Mouse (Mus musculus) lung, postnatal 0 days (tissue): ENCODE measurements around the gene Terf2ip. TPM values are rescaled to one million over a fixed set of nuclear protein-coding genes. Genes with fewer than 3 reads are reported as not detected.

Experiments used
- ATAC-seq: fragments of 200-750 bp; cut with Nextera tagmentation; 2 replicates; pipeline ENCODE4 v1.8.0; 2017; ENCODE audit warnings: moderate library complexity
- DNase-seq: peaks from one replicate; pipeline ENCODE4 v3.0.0-alpha.2; 2016; ENCODE audit warnings: low spot score
- H3K27ac ChIP-seq: fragments of 300-500 bp; sonication (generic); 2 replicates; pipeline ENCODE4 v1.5.1; 2014; ENCODE audit warnings: antibody characterized with exemption, mild to moderate bottlenecking, low read length, mixed read lengths
- H3K27me3 ChIP-seq: fragments of 300-500 bp; sonication (generic); replicated peaks from 2 replicates; pipeline ENCODE4 v1.6.1; 2014; ENCODE audit warnings: low read length, mixed read lengths; ENCODE audit not compliant: insufficient read depth
- H3K36me3 ChIP-seq: fragments of 300-500 bp; sonication (generic); 2 replicates; pipeline ENCODE4 v1.6.1; 2014; ENCODE audit warnings: low read length, mixed read lengths; ENCODE audit not compliant: insufficient read depth
- H3K4me1 ChIP-seq: fragments of 300-500 bp; sonication (generic); 2 replicates; pipeline ENCODE4 v1.6.1; 2014; ENCODE audit warnings: antibody characterized with exemption, low read depth, low read length, mixed read lengths; ENCODE audit not compliant: insufficient read depth
- H3K4me2 ChIP-seq: fragments of 300-500 bp; sonication (generic); replicated peaks from 2 replicates; pipeline ENCODE4 v1.6.1; 2014; ENCODE audit warnings: low read depth, mild to moderate bottlenecking, low read length, moderate library complexity, mixed read lengths
- H3K4me3 ChIP-seq: fragments of 300-500 bp; sonication (generic); 2 replicates; pipeline ENCODE4 v1.5.1; 2014; ENCODE audit warnings: low read depth, low read length
- H3K9ac ChIP-seq: fragments of 300-500 bp; sonication (generic); replicated peaks from 2 replicates; pipeline ENCODE4 v1.6.1; 2014; ENCODE audit warnings: low read depth, mild to moderate bottlenecking
- H3K9me3 ChIP-seq: fragments of 300-500 bp; sonication (generic); 2 replicates; pipeline ENCODE4 v1.6.1; 2016; ENCODE audit warnings: low read length, mixed read lengths
- CTCF ChIP-seq: IDR thresholded peaks from 2 replicates; pipeline ENCODE4 v1.5.1; 2016; ENCODE audit warnings: antibody characterized with exemption, mild to moderate bottlenecking
- EP300 ChIP-seq: IDR thresholded peaks from 2 replicates; pipeline ENCODE4 v1.6.1; 2016; ENCODE audit warnings: antibody characterized with exemption, mild to moderate bottlenecking, control low read depth
- WGBS: fragments of 180-500 bp; shearing (Covaris S2); extraction: QIAGEN DNeasy Blood & Tissue Kit; methylation state at CpG from one replicate; pipeline ENCODE4 v1.1.7; 2014; 5-methylcytosine and 5-hydroxymethylcytosine counted together
- polyA plus RNA-seq: library from polyadenylated mRNA; unstranded; fragments of >200 nt; fragmentation: Nextera tagmentation; extraction: Ambion mirVana; gene quantifications from 2 replicates; pipeline ENCODE4 v1.2.1, GENCODE M21; 2015

Terf2ip gene
- polyA plus RNA-seq, 1 experiment from 2014 or later: 13.3 TPM

DNA sequence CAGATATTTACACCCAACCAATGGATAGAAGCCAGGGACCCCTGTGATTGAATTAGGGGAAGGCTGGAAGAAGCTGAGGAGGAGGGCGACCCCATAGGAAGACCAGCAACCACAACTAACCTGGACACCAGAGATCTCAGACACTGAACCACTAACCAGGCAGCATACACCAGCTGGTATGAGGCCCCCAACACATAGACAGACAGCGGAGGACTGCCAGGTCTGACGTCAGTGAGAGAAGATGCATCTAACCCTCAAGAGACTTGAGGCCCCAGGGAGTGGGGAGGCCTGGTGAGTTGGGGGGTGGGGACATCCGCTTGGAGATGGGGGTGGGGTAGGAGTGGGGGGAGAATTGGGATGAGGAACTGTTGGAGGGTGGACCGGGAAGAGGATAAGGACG is 19.5 kb downstream of the Terf2ip start:
- TF ChIP-seq CTCF: no peak
- TF ChIP-seq EP300: no peak
- 41% methylated on average over 6 of the region's 6 CpGs for WGBS
- peak; percentile 56; the same call in 1 of the 2 replicates for ATAC-seq
- no peak overlapping the region for H3K4me3 ChIP-seq
- no peak overlapping the region for H3K9ac ChIP-seq
- H3K27me3 ChIP-seq: no peaks in the 10 kb centered on the region
- no peaks in the 10 kb centered on the region for H3K9me3 ChIP-seq
- no peaks in the 10 kb centered on the region for H3K4me1 ChIP-seq
- DNase-seq: no peak
- no peak overlapping the region for H3K4me2 ChIP-seq
- no peaks in the 10 kb centered on the region for H3K36me3 ChIP-seq
- no peak overlapping the region for H3K27ac ChIP-seq

DNA sequence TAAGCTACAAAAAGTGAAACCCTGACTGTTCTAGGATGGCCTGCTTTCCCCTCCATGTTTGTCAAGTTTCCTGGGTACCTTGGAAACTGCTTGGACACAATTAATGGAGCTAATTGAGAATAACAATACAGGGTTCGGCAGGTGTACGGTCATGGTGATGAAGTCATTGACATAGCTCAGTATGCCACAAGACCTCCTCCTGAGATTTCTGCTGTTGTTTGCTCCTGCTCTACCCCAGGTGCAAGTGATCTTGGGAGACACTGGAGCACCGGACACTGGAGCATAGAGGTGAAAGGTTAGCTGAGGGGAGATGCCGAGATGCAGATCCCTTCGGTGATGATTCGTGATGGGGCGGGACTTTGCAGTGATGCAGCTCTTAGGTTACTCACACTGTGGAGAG is 21.9 kb downstream of the Terf2ip start:
- H3K4me3 ChIP-seq: no peak overlapping the region
- H3K27ac ChIP-seq: no peak overlapping the region
- H3K27me3 ChIP-seq: no peaks in the 10 kb centered on the region
- no peak for ATAC-seq
- 59% methylated on average over 7 of the region's 7 CpGs for WGBS
- DNase-seq: no peak
- H3K36me3 ChIP-seq: no peaks in the 10 kb centered on the region
- no peaks in the 10 kb centered on the region for H3K4me1 ChIP-seq
- no peak overlapping the region for H3K4me2 ChIP-seq
- TF ChIP-seq EP300 (no peak), CTCF (no peak)
- no peak overlapping the region for H3K9ac ChIP-seq
- no peaks in the 10 kb centered on the region for H3K9me3 ChIP-seq

DNA sequence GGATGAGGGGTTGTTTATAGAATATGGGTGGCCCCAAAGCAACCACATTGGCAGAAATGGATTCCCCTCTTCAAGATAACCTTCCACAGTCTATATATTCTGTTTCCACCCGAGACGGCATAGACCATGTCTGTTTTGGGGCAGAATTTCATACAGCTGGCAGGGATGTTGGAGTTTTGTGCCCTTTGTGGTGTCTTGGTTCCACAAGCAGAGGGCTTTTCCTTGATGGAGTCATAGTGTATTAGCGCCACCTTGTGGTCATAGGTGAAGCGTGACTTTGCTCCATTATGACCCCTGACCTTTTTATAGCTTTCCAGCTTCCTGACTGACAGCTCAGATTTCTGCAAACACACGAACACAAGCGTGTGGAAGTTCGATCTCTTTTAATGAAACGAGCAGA is 23.4 kb downstream of the Terf2ip start:
- DNase-seq: peak; percentile 88
- Histone ChIP-seq H3K9me3 (no peaks in the 10 kb centered on the region), H3K4me1 (no peaks in the 10 kb centered on the region), H3K4me3 (no peak overlapping the region), H3K36me3 (no peaks in the 10 kb centered on the region), H3K27me3 (no peaks in the 10 kb centered on the region), H3K9ac (no peak overlapping the region), H3K4me2 (no peak overlapping the region), H3K27ac (no peak overlapping the region)
- peak; percentile 87 for TF ChIP-seq CTCF
- no peak for TF ChIP-seq EP300
- WGBS: 5% methylated on average over 8 of the region's 8 CpGs
- peak; percentile 43 for ATAC-seq

DNA sequence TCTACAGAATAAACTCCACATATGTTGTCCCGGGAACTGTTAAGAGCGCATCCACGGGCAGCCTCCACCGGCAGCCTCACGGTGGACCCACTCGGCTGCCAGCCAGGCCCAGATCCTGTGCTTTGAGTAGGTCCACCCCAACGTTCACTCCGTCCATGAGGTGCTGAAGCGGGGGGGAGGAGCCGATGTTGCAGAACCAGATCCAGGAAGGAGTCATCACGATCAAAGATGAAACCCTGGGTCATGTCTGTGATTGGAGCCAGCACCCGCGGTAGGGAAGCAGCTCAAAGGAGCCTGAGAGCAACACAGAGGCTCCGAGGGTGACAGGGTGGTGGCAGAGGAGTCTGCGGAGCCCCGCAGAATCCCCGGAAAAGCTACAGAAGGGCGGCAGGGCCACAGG is 26.3 kb downstream of the Terf2ip start:
- Histone ChIP-seq H3K27me3 (no peaks in the 10 kb centered on the region), H3K9ac (no peak overlapping the region)
- 70% methylated on average over 18 of the region's 18 CpGs for WGBS

DNA sequence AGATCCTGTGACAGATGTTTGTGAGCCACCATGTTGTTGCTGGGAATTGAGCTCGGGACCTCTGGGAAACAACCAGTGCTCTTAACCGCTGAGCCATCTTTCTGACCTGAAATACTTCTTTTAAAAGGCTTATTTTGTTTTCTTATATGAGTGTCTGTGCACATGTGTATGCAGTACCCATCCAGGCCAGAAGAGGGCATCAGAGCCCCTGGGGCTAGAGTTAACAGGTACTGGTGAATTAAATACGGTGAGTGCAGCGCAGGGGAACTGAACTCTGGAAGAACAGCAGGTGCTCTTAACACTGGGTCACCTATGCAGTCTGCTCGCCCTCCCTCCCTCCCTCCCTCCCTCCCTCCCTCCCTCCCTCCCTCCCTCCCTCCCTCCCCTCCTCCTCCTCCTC is 34.0 kb downstream of the Terf2ip start:
- no peak overlapping the region for H3K4me2 ChIP-seq
- H3K9ac ChIP-seq: no peak overlapping the region
- WGBS: 75% methylated on average over 5 of the region's 5 CpGs

More for the DNA sequence above, 26.3 kb downstream of the Terf2ip start:
- H3K4me2 ChIP-seq: no peak overlapping the region
- no peak for TF ChIP-seq CTCF
- no peak for TF ChIP-seq EP300
- ATAC-seq (no peak), DNase-seq (no peak)
- no peak overlapping the region for H3K27ac ChIP-seq
- H3K4me3 ChIP-seq: no peak overlapping the region
- H3K36me3 ChIP-seq: no peaks in the 10 kb centered on the region
- H3K4me1 ChIP-seq: no peaks in the 10 kb centered on the region
- H3K9me3 ChIP-seq: no peaks in the 10 kb centered on the region

DNA sequence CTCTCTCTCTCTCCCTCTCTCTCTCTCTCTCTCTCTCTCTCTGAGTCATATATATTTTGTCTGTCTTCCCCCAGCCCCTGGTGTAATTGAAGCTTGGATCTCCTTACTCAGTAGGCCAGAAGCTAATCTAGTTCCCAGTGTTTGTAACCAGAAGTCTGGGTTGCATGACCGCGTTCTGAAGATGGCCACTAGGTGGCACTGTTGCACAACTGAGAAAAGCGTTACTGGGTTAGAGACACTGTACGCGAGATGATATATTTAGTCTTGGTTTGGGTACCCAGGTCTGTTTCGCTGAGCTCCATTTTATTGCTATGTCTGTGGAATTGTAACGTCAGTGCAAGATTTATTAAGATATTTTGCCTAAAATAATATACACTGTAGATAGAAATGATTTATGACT is 34.7 kb downstream of the Terf2ip start:
- TF ChIP-seq EP300 (no peak), CTCF (peak; percentile 94)
- Histone ChIP-seq H3K9me3 (no peaks in the 10 kb centered on the region), H3K9ac (no peak overlapping the region), H3K27me3 (no peaks in the 10 kb centered on the region), H3K4me1 (no peaks in the 10 kb centered on the region), H3K4me2 (no peak overlapping the region), H3K4me3 (no peak overlapping the region), H3K36me3 (no peaks in the 10 kb centered on the region), H3K27ac (no peak overlapping the region)
- ATAC-seq: peak; percentile 53; the same call in 1 of the 2 replicates
- DNase-seq: peak; percentile 83
- WGBS: 4% methylated on average over 7 of the region's 7 CpGs

More for the DNA sequence above, 34.0 kb downstream of the Terf2ip start:
- Histone ChIP-seq H3K27ac (no peak overlapping the region), H3K36me3 (no peaks in the 10 kb centered on the region), H3K9me3 (no peaks in the 10 kb centered on the region), H3K27me3 (no peaks in the 10 kb centered on the region), H3K4me1 (no peaks in the 10 kb centered on the region), H3K4me3 (no peak overlapping the region)
- DNase-seq (no peak), ATAC-seq (no peak)
- TF ChIP-seq EP300 (no peak), CTCF (peak; percentile 25)

DNA sequence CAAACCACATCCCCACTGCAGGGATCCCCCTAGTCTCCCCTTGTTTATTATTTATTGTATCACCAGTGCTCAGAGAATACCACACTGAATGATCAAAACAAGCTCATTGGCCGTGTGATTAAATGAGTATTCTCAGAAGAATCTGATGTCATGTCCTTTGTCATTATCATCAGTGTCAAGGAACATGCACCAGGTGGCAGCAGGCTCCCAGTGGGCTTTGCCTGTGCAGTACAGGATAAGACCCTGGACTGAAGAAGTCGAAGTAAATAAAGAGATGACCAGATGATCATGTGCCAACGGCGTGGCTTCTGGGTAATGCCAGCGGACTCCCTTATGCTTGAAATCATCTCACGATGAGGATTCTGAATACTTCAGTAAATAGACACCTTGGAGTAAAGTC is 37.1 kb downstream of the Terf2ip start:
- TF ChIP-seq EP300 (no peak), CTCF (no peak)
- Histone ChIP-seq H3K9ac (no peak overlapping the region), H3K4me3 (no peak overlapping the region), H3K27ac (no peak overlapping the region), H3K4me1 (no peaks in the 10 kb centered on the region), H3K9me3 (no peaks in the 10 kb centered on the region), H3K27me3 (no peaks in the 10 kb centered on the region), H3K4me2 (no peak overlapping the region), H3K36me3 (no peaks in the 10 kb centered on the region)
- no peak for DNase-seq
- no peak for ATAC-seq
- whole genome bisulfite sequencing: 62% methylated on average over 6 of the region's 6 CpGs
